Mouse (Mus musculus) thymus, adult 2 months (tissue): ENCODE data around the gene Grap2.

Source experiments
- CTCF ChIP-seq: fragments of 200-500 bp; IDR thresholded peaks from 2 replicates; pipeline ENCODE4 v1.5.1; 2012; ENCODE audit warnings: mild to moderate bottlenecking, control low read depth, low read length, moderate library complexity, borderline replicate concordance; ENCODE audit not compliant: control insufficient read depth, poor library complexity, insufficient read depth; ENCODE audit errors: extremely low read depth
- POLR2A ChIP-seq: fragments of 200-500 bp; IDR thresholded peaks from 2 replicates; pipeline ENCODE4 v1.6.1; 2012; ENCODE audit warnings: mild to moderate bottlenecking, low read length, control low read depth, moderate library complexity; ENCODE audit not compliant: control insufficient read depth, poor library complexity, insufficient read depth; ENCODE audit errors: extremely low read depth

DNA sequence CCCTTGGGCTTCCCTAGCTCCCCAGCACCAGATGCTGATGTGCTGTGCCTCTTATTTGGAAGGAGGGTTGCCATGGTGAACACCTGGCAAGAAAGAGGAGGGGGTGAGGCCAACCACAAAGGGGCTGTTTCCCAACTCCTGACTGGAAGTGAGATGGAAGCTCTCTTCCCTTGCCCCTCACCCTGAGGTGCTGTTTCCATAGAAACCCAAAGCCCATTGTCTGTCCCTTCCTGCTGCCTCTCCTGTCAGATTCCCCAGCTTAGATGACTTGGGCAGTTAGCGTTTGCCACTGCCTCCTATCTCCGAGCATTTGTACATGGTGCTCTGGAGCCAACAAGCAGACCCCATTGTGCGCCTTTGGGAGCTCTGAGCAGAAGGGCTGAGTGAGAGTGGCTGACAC lies 121.1 kb downstream of the Grap2 start:
- TF ChIP-seq CTCF (no peak), POLR2A (no peak)
